Mouse (Mus musculus): ENCODE measurements around the gene Cfap43. TPM values are rescaled to one million over a fixed set of nuclear protein-coding genes. Genes with fewer than 3 reads are reported as not detected.
"Not testable (repeated sequence)": the region's sequence is repeated elsewhere in the genome, so short reads cannot be mapped to it uniquely, and the experiment has no call there.

The Cfap43 gene
- polyA plus RNA-seq, 1 experiment from 2014 or later: 0.21 TPM

DNA sequence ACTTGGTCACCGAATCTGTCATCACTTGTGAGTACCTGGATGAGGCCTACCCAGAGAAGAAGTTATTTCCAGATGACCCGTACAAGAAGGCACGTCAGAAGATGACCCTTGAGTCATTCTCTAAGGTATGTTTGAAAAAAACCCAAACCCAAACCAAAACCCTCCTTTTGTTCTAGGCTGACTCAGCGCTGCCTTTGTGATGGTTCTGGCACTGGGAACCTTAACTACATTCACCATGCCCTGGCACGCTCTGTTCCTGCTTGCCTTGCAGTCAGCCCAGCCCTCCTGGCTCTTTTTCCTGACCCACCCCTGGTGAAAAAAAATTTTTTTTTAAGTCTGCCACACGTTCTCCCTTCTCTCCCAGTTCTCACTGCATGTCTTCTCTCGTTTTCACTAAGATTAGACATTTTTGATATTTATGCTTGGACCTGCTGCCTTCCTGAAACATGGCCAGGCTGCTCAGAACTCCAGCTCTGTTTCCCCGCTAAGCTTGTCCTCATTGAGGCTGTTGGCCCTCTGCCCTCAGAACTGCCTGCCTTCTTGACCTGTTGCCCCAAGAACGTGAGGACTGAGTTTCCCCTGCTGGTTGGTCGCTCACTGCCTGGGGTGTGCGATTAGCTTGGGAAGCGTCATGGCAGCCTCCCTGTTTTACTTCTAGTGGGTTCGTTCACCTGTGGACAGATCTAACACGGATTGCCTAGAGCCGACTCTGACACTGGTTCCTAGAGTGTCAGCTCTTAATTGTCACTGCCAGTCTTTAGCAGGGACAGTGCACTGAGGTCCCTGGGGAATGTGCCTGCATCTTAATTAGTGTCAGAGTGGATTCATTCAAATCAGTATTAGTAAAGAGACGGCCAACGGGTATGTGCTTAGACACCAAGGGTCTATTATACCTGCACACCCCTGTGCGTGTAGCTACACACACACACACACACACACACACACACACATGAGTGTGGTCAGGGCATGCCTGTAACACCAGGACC, 60.8 kb downstream of the Cfap43 start:
- POLR2A ChIA-PET: interaction anchor here (0.7 kb wide), 1 partner anchor 418 kb away, joined by 3 read pairs; no protein-coding TSS in a partner anchor
- CTCF ChIA-PET: no interaction called here
- ATAC-seq (no peak), DNase-seq (ENCODE audit: low read depth, low spot score) (no peak)
- in situ Hi-C loops (cut with MboI; ENCODE audit: low pct_unique_long_range_greater_than_20kb): no loop called here
- no peaks in the 10 kb centered on the region for H3K27me3 ChIP-seq
- TF ChIP-seq CTCF (IDR thresholded peaks at IDR 0.05): no peak

DNA sequence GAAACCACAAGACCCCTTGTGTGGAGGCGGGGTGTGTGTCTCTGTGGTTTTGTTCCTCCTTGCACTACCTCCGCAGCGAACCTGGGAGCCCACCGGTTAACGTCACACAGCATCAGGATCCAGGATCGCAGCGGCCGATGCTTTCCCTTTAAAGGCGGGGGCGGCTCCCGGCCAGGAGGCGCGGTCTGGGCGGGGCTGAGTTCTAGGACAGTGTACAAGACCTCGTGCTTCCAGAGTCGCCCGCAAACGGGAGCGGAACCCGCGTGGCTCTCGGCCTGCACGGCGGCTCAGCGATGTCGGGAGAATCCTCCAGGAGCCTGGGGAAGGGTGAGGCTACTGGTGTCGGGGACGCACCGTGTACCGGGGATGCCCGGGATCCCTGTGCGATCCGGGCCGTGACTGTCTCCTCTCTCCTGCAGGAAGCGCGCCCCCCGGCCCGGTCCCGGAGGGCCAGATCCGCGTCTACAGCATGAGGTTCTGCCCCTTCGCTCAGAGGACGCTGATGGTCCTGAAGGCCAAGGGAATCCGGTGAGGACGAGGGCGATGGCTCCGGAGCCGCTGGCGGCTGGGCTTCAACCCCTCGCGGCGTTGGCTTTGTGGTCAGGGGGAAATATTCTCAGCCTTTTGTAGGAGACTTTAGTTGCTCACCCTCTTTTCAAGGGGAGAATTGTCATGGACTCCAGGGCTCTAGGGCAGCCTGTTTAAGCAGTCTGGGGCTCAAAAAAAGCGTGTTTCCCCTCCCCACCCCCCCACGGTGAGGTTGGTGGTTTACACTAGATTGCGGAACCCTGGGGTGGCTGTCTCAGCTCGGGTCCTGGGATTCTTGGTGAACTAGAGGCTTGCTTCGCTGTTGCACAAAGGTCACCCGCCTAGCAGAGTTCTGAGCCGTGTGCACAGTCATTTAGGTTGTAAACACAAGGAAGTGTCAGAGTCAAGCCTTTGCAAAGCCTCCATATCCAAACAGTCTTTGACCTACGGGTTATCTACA, 64.0 kb downstream of the Cfap43 start, which contains the start of gene Gsto1:
Gene Gsto1 (plus strand): TSS at position 175 of the 988 bp plus-strand sequence.
- ChIA-PET CTCF (interaction anchor here (1.1 kb wide), 2 partner anchors 10 to 75 kb away, joined by 3 to 6 read pairs; no protein-coding TSS in a partner anchor), POLR2A (no interaction called here)
- DNase-seq (ENCODE audit: low read depth, low spot score): no peak
- ATAC-seq: peak; percentile 96
- no peaks in the 10 kb centered on the region for H3K27me3 ChIP-seq
- TF ChIP-seq CTCF (IDR thresholded peaks at IDR 0.05): no peak
- in situ Hi-C loops (cut with MboI; ENCODE audit: low pct_unique_long_range_greater_than_20kb): no loop called here

DNA sequence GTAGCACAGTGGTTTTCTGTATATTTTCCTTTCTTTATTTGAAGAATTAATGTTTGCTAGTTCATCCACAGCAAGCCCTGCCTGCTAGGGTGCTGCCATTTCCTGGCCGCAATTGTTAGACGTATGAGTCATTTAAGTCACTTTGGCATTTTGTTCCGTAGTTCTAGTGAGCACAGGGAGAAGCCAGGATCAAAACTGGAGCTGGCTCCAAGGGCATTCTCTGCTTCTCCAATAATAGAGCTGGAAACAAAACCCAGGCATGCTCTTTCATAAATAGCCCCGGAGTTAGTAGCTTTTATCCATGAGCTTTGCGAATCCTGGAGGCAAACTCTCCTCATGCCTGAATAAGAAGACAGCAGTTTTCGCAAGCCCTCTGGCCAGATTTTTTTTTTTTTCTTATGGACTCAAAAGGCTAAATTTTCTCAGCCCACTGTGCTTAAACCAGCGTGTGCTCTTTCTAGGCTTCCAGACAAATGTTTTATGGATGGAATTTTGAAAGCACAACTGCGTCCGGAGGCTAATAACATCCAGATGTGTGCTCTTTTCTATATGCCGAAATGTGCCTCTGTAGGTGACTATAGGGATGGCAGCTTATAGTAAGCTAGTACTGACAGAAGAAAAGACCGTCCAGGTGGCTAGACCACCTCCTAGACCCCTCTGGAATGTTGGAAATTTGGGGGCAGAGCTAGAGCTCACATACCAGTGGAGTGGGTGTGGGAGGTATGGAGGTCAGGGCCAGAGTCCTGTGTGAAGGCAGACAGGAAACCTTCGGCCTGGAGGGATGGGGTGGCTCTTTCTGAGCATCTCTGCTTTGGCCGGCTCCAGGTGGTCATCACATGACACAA, 64.9 kb downstream of the Cfap43 start:
- DNase-seq (ENCODE audit: low read depth, low spot score): no peak
- CTCF ChIA-PET: interaction anchor here (1.1 kb wide), 2 partner anchors 11 to 76 kb away, joined by 3 to 6 read pairs; no protein-coding TSS in a partner anchor
- H3K27me3 ChIP-seq: no peaks in the 10 kb centered on the region
- POLR2A ChIA-PET: no interaction called here
- ATAC-seq: peak; percentile 79
- in situ Hi-C loops (cut with MboI; ENCODE audit: low pct_unique_long_range_greater_than_20kb): no loop called here
- TF ChIP-seq CTCF (IDR thresholded peaks at IDR 0.05): no peak

DNA sequence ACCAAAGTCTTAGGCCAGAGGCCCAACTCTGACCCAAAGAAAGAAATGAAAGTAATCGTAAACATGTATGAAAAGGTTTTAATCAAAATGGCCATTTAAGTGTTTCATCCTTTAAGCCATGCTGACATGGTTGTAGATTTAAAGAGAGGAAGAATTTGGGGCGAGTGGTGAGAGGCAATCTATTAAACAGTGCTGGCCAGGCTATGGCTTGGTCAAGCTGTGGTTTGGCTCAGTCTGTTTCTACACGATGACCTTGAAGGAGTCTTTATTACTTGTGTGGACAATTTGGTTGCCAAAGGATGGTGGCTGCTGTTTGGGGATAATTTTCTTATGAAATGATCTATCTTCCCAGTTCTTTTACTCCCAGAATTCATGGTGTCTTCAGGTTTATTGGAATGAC, 66.0 kb downstream of the Cfap43 start:
- ChIA-PET POLR2A (no interaction called here), CTCF (interaction anchor here (1.5 kb wide), 1 partner anchor 13 kb away, joined by 4 read pairs; the partner anchor contains the start of gene Gsto2)
- ATAC-seq: no peak
- no peak for TF ChIP-seq CTCF (IDR thresholded peaks at IDR 0.05)
- no peak for DNase-seq (ENCODE audit: low read depth, low spot score)
- in situ Hi-C loops (cut with MboI; ENCODE audit: low pct_unique_long_range_greater_than_20kb): no loop called here
- H3K27me3 ChIP-seq: no peaks in the 10 kb centered on the region

DNA sequence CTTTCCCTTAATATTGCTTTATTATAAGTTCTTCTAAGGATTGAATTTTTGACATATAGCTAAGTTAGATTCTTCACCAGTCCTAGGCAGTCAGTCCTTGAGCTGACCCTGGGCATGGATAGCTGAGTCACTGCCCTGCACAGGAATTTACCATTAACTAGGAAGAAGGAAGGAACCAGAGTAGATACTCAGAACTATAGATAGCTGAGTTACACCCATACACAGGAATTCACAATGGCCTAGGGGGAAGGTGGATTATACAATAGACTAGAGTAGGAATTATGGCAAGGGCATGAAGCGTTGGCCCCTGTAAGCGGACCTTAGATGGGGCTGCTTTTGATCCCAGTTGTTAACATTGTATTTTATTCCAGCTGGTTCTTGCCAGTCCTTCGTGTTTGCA, 67.0 kb downstream of the Cfap43 start:
- in situ Hi-C loops (cut with MboI; ENCODE audit: low pct_unique_long_range_greater_than_20kb); DNase-seq (ENCODE audit: low read depth, low spot score); ATAC-seq; H3K27me3 ChIP-seq: not testable (repeated sequence)
- ChIA-PET POLR2A (interaction anchor here (0.6 kb wide), 2 partner anchors 72 to 265 kb away, joined by 3 read pairs; no protein-coding TSS in a partner anchor), CTCF (interaction anchor here (1.5 kb wide), 1 partner anchor 14 kb away, joined by 4 read pairs; the partner anchor contains the start of gene Gsto2)

DNA sequence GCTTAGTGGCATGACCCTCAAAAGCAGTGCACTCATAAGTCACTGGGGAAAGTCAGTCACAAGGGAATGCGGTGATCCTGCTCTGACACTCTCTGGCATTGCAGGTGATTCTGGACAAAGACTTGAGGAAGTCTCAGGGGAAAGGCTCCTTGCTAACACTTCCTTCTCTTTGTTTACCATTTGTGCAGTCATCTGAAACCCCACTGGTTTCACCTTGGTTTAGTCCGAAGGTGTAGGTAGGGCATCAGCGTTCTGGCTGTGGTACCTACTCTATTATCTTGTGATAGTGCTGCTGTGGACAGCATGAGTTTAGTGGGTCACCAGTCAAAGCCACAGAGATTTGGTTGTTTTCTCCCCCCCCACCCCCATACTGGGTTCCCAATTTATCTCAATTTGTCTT, 69.4 kb downstream of the Cfap43 start:
- CTCF ChIA-PET: no interaction called here
- TF ChIP-seq CTCF (IDR thresholded peaks at IDR 0.05): no peak
- DNase-seq (ENCODE audit: low read depth, low spot score) (no peak), ATAC-seq (no peak)
- in situ Hi-C loops (cut with MboI; ENCODE audit: low pct_unique_long_range_greater_than_20kb): no loop called here
- H3K27me3 ChIP-seq: no peaks in the 10 kb centered on the region
- POLR2A ChIA-PET: no interaction called here

DNA sequence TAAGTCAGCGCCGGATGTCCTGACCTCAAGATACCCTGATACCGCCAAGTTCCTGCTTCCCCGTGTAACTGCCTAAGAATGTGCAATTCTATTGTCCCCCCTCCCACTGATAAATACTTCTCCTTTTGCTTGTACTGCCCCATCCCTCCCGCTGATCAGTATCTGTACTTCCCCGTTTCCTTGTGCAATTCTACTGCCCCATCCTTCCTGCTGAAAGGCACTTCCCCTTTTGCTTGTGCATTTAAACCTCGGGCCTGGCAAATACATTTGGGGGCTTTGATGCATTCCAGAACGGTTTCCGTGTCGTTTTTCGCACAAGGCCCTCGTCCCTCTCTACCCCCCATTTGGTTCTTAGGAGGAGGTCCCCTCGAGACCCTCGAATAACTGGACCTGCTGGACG, 77.9 kb downstream of the Cfap43 start:
- DNase-seq (ENCODE audit: low read depth, low spot score); CTCF ChIA-PET: not testable (repeated sequence)

DNA sequence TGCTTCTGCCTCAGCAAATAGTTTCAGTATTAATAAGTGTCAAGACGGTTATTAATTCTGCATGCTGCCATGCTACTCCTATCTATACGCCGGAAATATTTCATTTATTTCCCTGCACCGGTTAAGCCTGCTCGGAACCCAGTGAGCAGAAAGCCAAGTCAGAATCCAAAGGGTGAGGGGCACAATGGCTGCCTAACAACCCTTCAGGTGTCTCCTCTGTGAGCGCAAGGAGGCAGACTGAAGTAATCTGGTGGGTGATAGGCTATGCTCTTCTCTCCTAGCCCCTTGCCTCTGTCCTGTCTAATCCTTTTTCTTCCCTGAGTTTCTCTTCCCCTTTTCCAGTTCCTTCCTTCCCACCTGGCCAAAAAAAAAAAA, 81.6 kb downstream of the Cfap43 start:
- ChIA-PET CTCF (no interaction called here), POLR2A (no interaction called here)
- DNase-seq (ENCODE audit: low read depth, low spot score): no peak
- ATAC-seq: peak; percentile 33
- TF ChIP-seq CTCF (IDR thresholded peaks at IDR 0.05): no peak
- H3K27me3 ChIP-seq: peaks cover 35% of the 10 kb centered on the region
- in situ Hi-C loops (cut with MboI; ENCODE audit: low pct_unique_long_range_greater_than_20kb): no loop called here

More for the DNA sequence above, 77.9 kb downstream of the Cfap43 start:
- POLR2A ChIA-PET; ATAC-seq; in situ Hi-C loops (cut with MboI; ENCODE audit: low pct_unique_long_range_greater_than_20kb): not testable (repeated sequence)
- H3K27me3 ChIP-seq: peaks cover 27% of the 10 kb centered on the region

DNA sequence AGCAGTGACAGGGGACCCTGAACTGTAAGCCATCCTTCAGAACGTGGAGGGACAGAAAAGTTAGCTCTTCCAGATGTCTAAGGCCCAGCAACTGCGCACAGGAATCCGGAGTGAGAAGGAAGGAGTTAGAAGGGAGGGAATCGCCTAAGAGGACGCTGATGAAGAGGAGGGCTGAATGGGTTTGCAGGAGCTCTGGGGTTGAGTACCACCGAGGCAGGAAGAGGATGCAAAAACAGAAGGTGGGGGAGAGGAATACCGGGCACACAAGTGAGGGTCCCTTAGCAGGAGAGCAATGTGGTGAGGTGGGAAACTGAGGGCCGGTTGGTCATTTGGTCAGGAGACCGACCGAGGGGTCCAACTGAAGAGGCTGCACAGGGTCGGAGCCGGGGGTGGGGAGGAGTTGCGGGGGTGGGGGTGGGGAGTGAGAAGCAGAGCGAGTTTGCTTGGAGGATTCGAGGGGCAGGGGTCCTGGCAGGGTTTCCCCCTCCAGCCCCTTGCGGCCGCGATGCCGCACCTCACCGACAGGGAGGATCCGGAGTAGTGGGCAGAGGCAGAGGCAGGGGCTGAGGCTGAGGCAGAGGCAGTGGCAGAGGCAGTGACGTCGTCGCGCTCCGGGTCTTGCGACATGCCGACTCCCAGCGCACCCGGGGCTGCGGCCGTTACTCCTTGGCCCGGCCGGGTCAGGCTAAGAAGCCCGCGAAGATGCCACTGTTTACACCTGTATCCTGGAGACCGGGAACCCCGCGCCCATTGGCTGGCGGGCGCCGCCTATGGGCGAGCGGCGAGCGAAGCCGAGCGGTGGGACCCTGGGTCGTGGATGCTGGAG, 82.2 kb downstream of the Cfap43 start:
- in situ Hi-C loops (cut with MboI; ENCODE audit: low pct_unique_long_range_greater_than_20kb): no loop called here
- peaks cover 39% of the 10 kb centered on the region for H3K27me3 ChIP-seq
- ChIA-PET CTCF (no interaction called here), POLR2A (no interaction called here)
- no peak for DNase-seq (ENCODE audit: low read depth, low spot score)
- peak; percentile 81 for TF ChIP-seq CTCF (IDR thresholded peaks at IDR 0.05)
- peak; percentile 95 for ATAC-seq
